Mouse (Mus musculus) E14TG2a.4 (cell line): ENCODE measurements around the gene Msrb3.

ENCODE experiments used
- CTCF ChIP-seq: conservative IDR thresholded peaks from 2 replicates; pipeline ENCODE4 v1.5.1; 2014; ENCODE audit warnings: low read length
- POU5F1 ChIP-seq: IDR thresholded peaks from 2 replicates; pipeline ENCODE4 v1.6.1; 2014; ENCODE audit warnings: low read length, borderline replicate concordance

DNA sequence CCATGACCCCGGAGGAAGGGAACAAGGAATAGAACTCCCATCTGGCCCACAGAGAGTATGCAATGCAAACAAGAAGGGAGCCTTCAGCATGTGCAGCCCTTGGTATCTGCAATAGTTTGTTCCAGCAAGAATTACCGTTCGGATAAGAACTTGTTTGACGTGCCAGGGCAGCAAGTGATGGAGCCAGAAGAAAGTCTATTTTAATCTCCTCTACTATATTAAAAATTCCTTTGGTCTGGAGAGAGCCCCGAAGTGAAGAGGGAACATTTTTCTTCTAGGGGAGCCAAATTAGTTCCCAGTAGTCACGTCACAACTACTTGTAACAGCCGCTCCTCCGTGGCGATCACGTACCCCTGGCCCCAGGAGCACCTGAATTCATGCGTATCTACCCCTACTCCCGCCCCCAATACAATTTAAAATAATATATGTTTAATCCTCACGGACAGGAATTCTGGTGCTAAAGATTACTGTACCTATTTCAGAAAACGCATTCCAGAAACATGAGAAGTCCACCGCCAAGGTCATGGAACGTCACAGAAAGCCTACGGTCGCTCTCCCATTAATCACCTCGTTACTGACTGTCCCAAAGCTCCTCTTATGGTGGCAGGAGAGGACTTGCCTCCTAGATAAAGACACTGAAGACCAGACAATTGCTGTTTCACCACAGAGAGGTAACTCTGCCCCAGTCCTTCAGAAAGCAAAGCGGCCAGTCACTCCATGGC is 22.2 kb downstream of the Msrb3 start:
- no peak for TF ChIP-seq CTCF
- TF ChIP-seq POU5F1: no peak
